ENCODE assay signal across 9 mouse cellular contexts in the genomic region with DNA sequence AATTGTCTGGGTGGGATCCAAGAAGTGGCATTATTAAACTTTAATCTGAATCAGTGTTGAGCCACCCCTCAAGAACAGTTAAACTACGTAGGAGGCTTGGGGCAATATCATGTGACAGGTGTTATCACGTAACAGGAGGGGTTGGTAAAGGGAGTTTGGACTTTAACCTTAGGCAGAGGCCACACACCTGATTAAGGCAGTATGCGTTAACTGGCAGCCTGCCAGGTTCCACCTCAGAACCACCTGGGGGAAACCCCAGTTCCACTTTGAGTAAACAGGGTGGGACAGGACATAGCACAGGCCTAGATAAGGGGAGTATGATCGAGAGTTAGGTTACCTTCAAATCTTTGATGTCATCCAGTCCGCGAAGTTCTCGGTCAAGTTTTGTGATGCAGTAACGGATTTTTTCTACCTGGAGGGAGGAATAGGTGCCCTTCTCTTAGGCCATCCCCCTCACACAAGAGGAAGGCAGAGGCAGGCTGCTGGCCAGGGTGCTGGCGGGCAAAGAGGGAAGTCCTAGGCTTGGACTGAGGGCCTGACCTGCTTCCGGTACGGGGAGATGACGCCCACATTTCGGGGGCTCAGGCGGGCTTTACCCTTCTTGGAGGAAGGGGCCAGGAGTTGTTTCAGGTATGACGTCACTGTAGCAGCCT. TPM values are rescaled to one million over a fixed set of nuclear protein-coding genes. Genes with fewer than 3 reads are reported as not detected.
DNase-seq lines count a peak whose midpoint lies in the region; ATAC-seq lines count a peak whose summit lies in the region.
"Had no signal": no experiment of that assay in that cellular context is flagged by ENCODE, and none has a peak within 500 bp of the region (broad histone marks: within the 10 kb centered on the region; RNA-seq: fewer than 3 reads in every experiment).

No protein-coding gene starts in this region.

- peak; percentile 77 for ATAC-seq in activated CD4-positive, CD25-positive, alpha-beta regulatory T cell, adult 4 months

- DNase-seq in heart, adult 11 months = peak; percentile 92
- DNase-seq in heart, adult 18-20 months = no peak
- peak; percentile 73 to 80 for DNase-seq in kidney, postnatal 36 days
- peak; percentile 54 for DNase-seq in lung, postnatal 14 days
- DNase-seq in urinary bladder, postnatal 4 days (ENCODE audit: low spot score in 2 of 2) = no peak
- no peak for DNase-seq in cerebellum, postnatal 25 days
- DNase-seq in gastrocnemius, adult 8-10 months (ENCODE audit: low spot score in 2 of 2) = no peak
- DNase-seq: layer of hippocampus, adult 9-11 months had no signal

RNA-seq across cellular contexts. Expression of a gene that starts 8.4 kb away (rescaled TPM):
- 10 to 100 TPM; 75.2 to 84.3 TPM for total RNA-seq in heart, adult 18-20 months (2021)
- polyA plus RNA-seq in activated CD4-positive, CD25-positive, alpha-beta regulatory T cell, adult 4 months (2017; shearing (Covaris generic)) = 1 to 10 TPM; 7.3 to 9.9 TPM
- total RNA-seq in gastrocnemius, adult 8-10 months (2022) = 10 to 100 TPM; 30.2 to 33.5 (median 32.0) TPM

RNA-seq across cellular contexts. Expression of a gene that starts 14.9 kb away (rescaled TPM):
- 1 to 10 TPM; 1.4 to 1.5 TPM for total RNA-seq in heart, adult 18-20 months (2021)
- polyA plus RNA-seq in activated CD4-positive, CD25-positive, alpha-beta regulatory T cell, adult 4 months (2017; shearing (Covaris generic)) = 1 to 10 TPM in 1 of 2 experiments, under 1 TPM in 1; 0.83 to 1.4 TPM
- 1 to 10 TPM; 1.9 to 3.2 (median 2.6) TPM for total RNA-seq in gastrocnemius, adult 8-10 months (2022)

RNA-seq across cellular contexts. Expression of a gene that starts 15.7 kb away (rescaled TPM):
- total RNA-seq in heart, adult 18-20 months (2021) = 10 to 100 TPM; 20.5 to 21.1 TPM
- 10 to 100 TPM; 24.1 to 28.0 TPM for polyA plus RNA-seq in activated CD4-positive, CD25-positive, alpha-beta regulatory T cell, adult 4 months (2017; shearing (Covaris generic))
- total RNA-seq in gastrocnemius, adult 8-10 months (2022) = 10 to 100 TPM; 33.3 to 41.9 (median 35.3) TPM

RNA-seq across cellular contexts. Expression of a gene that starts 21.8 kb away (rescaled TPM):
- 1 to 10 TPM; 6.2 TPM for total RNA-seq in heart, adult 18-20 months (2021)
- 10 to 100 TPM; 16.2 to 34.8 TPM for polyA plus RNA-seq in activated CD4-positive, CD25-positive, alpha-beta regulatory T cell, adult 4 months (2017; shearing (Covaris generic))
- total RNA-seq in gastrocnemius, adult 8-10 months (2022) = under 1 TPM; 0.32 to 0.92 (median 0.54) TPM

Comparison
In these comparisons a context has a peak if more than half of its experiments do, and no peak if none do; other contexts are left out.
1. DNase-seq: peak in heart, adult 11 months (single experiment), kidney, postnatal 36 days (2 of 2) and lung, postnatal 14 days (single experiment); none in heart, adult 18-20 months (0 of 2), urinary bladder, postnatal 4 days (0 of 2), cerebellum, postnatal 25 days (0 of 2) and gastrocnemius, adult 8-10 months (0 of 2).